Mouse (Mus musculus) CD4-positive, CD25-positive, alpha-beta regulatory T cell, adult 4 months (primary cell): Measurements from ENCODE around the gene Cpb1. TPM values are rescaled to one million over a fixed set of nuclear protein-coding genes. Genes with fewer than 3 reads are reported as not detected.

Experiments
- ATAC-seq: one replicate; pipeline ENCODE4 v1.8.0; 2017
- polyA plus RNA-seq, 2 experiments: library from polyadenylated mRNA; unstranded; fragments of 100-300 nt; shearing (Covaris generic); gene quantifications; one replicate each; pipeline ENCODE4 v1.2.1; 2017

The Cpb1 gene
- polyA plus RNA-seq, result not detected

- ATAC-seq, result no peak
These were observed at the start of gene Cpb1 for GRCm38 (mm10) chr3:20275633-20276032. Cpb1 (minus strand) TSS chr3:20275733.

- ATAC-seq, result no peak
These were observed 41.7 kb upstream of the Cpb1 start for GRCm38 (mm10) chr3:20317233-20317632.

- no peak for ATAC-seq
These were observed 33.6 kb upstream of the Cpb1 start for GRCm38 (mm10) chr3:20309142-20309541.

GRCm38 (mm10) chr3:20307256-20307655 is 31.7 kb upstream of the Cpb1 start:
- peak; percentile 32 for ATAC-seq

GRCm38 (mm10) chr3:20304758-20305352 is 29.3 kb upstream of the Cpb1 start:
- ATAC-seq, result peak; percentile 89

GRCm38 (mm10) chr3:20295546-20295945 is 20.0 kb upstream of the Cpb1 start:
- no peak for ATAC-seq

GRCm38 (mm10) chr3:20294542-20295348 is 19.2 kb upstream of the Cpb1 start:
- peak; percentile 56 for ATAC-seq

GRCm38 (mm10) chr3:20291370-20291769 is 15.8 kb upstream of the Cpb1 start:
- ATAC-seq, result no peak

- no peak for ATAC-seq
These were observed 13.2 kb upstream of the Cpb1 start for GRCm38 (mm10) chr3:20288761-20289160.

GRCm38 (mm10) chr3:20281796-20282195 is 6.3 kb upstream of the Cpb1 start:
- no peak for ATAC-seq

GRCm38 (mm10) chr3:20254566-20255479 is 20.7 kb downstream of the Cpb1 start:
- no peak for ATAC-seq

GRCm38 (mm10) chr3:20243913-20244312 is 31.6 kb downstream of the Cpb1 start:
- no peak for ATAC-seq

GRCm38 (mm10) chr3:20242050-20242449 is 33.5 kb downstream of the Cpb1 start, which contains the start of gene Cpa3:
Cpa3 (minus strand) TSS chr3:20242181.
- no peak for ATAC-seq

GRCm38 (mm10) chr3:20239741-20240140 is 35.8 kb downstream of the Cpb1 start:
- ATAC-seq, result no peak

- ATAC-seq, result peak; percentile 52
These were observed 38.6 kb downstream of the Cpb1 start for GRCm38 (mm10) chr3:20236965-20237364.

GRCm38 (mm10) chr3:20229027-20229426 is 46.5 kb downstream of the Cpb1 start:
- ATAC-seq, result no peak

GRCm38 (mm10) chr3:20225429-20225828 is 50.1 kb downstream of the Cpb1 start:
- no peak for ATAC-seq

GRCm38 (mm10) chr3:20222926-20223698 is 52.4 kb downstream of the Cpb1 start:
- ATAC-seq, result peak; percentile 95

- ATAC-seq, result no peak
These were observed 53.4 kb downstream of the Cpb1 start for GRCm38 (mm10) chr3:20222136-20222535.

- peak; percentile 98 for ATAC-seq
These were observed 76.7 kb downstream of the Cpb1 start for GRCm38 (mm10) chr3:20198869-20199268.
